Mouse (Mus musculus): ENCODE data around the gene Syt13.

Syt13 gene

GRCm38 (mm10) chr2:92924677-92925259 lies 9.9 kb downstream of the Syt13 start:
- no peak for DNase-seq

GRCm38 (mm10) chr2:92929696-92930095 lies 14.8 kb downstream of the Syt13 start:
- no peak for DNase-seq

GRCm38 (mm10) chr2:92931061-92931460 lies 16.2 kb downstream of the Syt13 start:
- DNase-seq = no peak

- DNase-seq = no peak
These were observed 18.5 kb downstream of the Syt13 start for GRCm38 (mm10) chr2:92933379-92933778.

GRCm38 (mm10) chr2:92934312-92934982 lies 19.5 kb downstream of the Syt13 start:
- DNase-seq = peak in 1 of 2 experiments; percentile 29

GRCm38 (mm10) chr2:92935483-92935882 lies 20.6 kb downstream of the Syt13 start:
- no peak for DNase-seq

DNA sequence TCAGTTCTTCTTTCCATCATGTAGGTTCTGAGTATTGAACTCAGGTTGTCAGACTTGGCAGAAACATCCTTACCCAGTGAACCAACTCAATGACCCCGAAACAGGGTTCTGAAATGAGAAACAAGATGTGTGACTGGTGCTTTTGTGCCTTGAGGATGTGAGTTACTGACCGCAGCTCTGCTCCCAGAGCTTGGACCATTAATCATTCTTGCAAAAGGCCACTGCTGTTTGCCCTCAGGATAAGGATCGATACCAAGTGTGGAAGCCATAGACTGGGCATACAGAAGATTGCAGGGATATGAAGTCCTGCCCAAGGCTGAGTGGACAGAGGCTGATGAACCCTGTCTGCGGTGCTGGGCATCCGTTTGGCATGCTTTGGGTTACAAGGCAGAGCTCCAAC lies 23.2 kb downstream of the Syt13 start:
- DNase-seq = no peak

DNA sequence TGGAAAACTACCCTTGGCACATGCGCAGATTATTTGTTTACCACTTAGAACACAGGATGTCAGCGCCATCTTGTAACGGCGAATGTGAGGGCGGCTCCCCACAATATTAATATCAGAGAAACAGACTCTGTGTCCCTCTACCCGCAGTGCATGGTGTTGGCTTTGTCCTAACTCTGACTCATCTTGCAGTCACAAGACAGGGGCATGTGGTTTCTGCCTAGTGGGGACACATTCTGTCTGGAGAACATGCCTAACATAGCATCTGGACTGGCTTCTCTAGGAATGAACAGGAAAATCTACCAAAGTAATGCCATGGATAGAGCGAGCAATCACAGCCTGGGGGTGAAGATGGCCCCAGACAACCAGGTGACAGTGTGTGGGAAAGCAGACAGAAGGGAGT lies 23.9 kb downstream of the Syt13 start:
- no peak for DNase-seq

DNA sequence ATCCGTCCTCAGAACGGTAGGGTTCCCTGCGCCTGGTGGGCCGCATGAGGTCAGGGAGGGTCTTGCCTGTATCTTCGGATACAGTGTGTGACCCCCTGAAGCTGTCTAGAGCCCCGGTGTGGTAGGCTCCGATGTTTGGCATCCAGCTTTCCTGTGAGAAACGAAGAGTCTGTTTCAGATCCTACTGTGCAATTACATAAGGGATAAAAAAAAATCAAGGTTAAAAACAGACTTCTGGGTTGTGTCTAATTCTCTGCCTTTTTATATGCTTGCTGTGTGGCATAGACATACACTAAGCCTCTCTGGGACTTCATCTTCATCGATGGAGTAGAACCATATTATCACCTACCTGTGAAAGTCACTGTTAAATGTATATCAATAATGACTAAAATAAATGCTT lies 26.1 kb downstream of the Syt13 start:
- DNase-seq = no peak

GRCm38 (mm10) chr2:92941463-92941862 lies 26.6 kb downstream of the Syt13 start:
- no peak for DNase-seq

GRCm38 (mm10) chr2:92943406-92943805 lies 28.5 kb downstream of the Syt13 start:
- DNase-seq = no peak

DNA sequence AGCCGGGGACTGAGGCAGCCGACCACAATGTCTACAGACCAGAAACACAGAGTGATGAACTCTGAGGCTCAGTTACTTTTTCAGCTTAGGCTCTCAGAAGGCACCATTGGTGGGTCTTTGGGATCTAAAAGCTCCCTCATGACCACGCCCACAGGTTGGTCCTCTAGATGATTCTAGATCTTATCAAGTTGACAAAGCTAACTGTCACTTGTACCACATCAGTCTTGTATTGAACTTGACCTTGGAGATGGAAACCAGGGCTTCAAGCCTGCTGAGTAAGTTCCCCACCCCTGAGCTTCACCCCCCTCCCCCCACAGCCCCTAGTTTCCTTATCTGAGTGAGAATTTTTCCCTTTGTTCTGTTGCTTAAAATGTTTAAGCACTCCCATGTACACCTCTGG lies 29.5 kb downstream of the Syt13 start:
- DNase-seq = no peak

GRCm38 (mm10) chr2:92945125-92945746 lies 30.3 kb downstream of the Syt13 start:
- DNase-seq = no peak

- no peak for DNase-seq
These were observed 31.1 kb downstream of the Syt13 start for GRCm38 (mm10) chr2:92945824-92946598.

DNA sequence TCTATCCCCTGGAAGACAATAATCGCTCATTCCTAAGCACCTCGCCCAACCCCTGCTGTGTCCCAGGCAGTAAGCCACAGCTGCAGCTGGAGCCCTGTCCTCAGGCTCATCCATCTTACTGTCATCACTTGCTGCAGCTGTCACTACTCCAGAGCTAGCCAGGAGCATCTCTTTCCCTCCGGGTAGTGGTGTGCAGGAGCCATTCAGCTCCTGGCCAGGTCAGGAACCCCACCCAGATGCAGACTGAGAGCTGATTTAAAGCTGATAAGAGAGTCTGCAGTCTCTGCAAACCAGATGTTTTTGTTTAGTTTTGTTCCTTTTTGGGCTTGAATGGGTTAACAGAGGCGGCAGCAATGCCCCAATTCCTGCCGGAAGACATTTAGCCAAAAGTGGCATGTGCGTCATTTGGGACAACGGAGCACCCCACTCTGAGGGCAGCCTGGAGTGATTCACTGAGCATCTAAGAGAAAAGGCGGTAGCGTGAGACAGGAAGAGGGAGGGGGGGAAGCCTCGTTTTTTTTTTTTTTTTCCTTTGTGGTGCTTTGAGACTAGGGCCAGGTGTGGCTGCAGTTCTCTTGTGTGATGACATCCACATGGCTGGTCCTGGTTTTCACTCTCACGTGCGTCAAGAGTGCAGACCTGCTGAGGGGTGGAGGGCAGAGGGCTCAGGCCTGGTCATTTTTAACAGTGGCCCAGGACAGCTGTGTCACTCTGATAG lies 33.2 kb downstream of the Syt13 start:
- peak in 1 of 2 experiments; percentile 36 for DNase-seq

- DNase-seq = no peak
These were observed 33.9 kb downstream of the Syt13 start for GRCm38 (mm10) chr2:92948699-92949300.

DNA sequence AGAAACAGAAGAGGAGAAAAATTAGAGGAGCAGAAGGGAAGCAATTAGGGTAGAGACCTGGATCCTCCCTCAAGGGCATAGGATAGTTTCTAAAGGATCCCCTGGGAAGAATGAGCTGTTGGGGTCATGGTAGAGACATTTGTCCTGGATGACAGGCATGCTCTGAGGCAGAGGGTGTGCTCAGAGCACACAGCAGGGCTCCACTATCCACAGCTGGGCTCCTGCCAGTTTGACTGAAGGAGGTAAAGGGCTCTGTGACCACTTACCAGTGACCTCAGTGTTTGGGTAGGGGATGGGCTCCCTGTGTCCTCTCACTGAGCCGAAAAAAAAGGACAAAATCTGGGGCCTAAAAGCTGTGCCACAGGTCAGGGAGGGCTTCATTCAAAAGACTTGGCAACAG lies 34.6 kb downstream of the Syt13 start:
- no peak for DNase-seq

- no peak for DNase-seq
These were observed 38.6 kb downstream of the Syt13 start for GRCm38 (mm10) chr2:92953450-92953849.

DNA sequence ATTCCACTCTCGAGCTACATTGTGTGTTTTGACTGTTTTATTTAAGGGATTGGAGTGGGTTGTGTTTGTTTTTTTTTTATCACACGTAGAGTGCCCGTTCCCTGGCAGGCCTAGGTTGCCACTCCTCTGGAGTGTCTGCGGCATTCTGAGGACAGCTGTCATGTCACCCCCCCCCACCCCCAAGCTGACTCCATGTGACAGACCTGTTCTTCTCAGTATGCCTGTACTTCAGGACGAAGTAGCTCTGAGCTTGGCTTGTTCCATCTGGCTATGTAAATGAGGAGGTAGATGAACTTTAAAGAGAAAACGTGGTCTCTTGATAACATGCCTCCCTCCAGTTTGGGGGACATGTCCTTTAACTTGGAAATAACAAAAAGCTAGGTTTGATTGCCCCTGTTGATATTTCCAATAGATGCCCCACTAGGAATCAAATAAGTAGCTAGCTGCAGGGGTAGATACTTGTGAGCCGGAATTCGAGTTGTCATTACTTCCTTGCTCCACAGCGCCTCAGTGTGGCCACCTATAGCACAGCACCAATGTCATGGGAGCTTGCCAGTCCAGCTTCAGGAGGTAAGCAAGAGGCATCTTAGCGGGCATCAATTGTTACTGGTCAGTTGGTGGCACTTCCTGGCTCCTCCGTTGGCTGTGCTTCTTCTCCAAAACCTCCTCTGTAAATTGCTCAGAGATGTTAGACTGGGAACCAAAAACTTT lies 39.7 kb downstream of the Syt13 start:
- DNase-seq = peak; percentile 72 to 81

- DNase-seq = no peak
These were observed 42.0 kb downstream of the Syt13 start for GRCm38 (mm10) chr2:92956943-92957342.

- no peak for DNase-seq
These were observed 43.7 kb downstream of the Syt13 start for GRCm38 (mm10) chr2:92958640-92959039.

DNA sequence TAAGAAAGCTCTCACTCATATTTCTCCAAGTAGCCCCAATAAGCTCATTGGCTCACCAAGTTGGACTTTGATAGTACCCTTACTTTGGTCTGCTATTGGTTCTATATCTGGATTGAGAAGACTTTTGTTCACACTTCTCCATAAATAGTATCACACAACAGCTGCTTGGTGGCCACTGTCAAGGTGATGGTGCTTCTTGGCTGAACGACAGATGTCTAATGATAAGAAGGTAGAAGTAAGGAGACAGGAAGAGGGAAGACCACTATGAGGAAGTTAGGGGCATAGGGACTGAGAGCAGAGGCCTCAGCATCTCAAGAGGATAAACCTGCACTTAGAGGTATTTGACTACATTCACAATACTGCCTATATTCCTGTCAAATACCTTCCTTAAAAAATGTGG lies 49.4 kb downstream of the Syt13 start:
- no peak for DNase-seq
